Mouse (Mus musculus) heart, embryonic 14.5 days (tissue): ENCODE data around the gene Dapk1. TPM values are rescaled to one million over a fixed set of nuclear protein-coding genes. Genes with fewer than 3 reads are reported as not detected.

Experiments
- ATAC-seq: fragments of 200-750 bp; cut with Nextera tagmentation; 2 replicates; pipeline ENCODE4 v1.8.0; 2017; ENCODE audit warnings: low read depth, moderate TSS enrichment; ENCODE audit not compliant: insufficient number of reproducible peaks, insufficient read depth, low FRiP score
- H3K27ac ChIP-seq, 2 experiments: fragments of 200-500 bp in 1 of 2; fragments of 300-500 bp in 1 of 2; sonication (generic) in 1 of 2; replicated peaks in 1 of 2; 2 replicates each; pipeline ENCODE4 v1.5.1; 2012 to 2014; ENCODE audit warnings: low read depth in 2 of 2, low read length in 2 of 2, control low read depth in 1 of 2, mild to moderate bottlenecking in 1 of 2, mixed read lengths in 1 of 2; ENCODE audit not compliant: control insufficient read depth in 1 of 2, insufficient read depth in 1 of 2
- H3K27me3 ChIP-seq: fragments of 300-500 bp; sonication (generic); 2 replicates; pipeline ENCODE4 v1.6.1; 2014; ENCODE audit warnings: mild to moderate bottlenecking, low read length, control low read depth; ENCODE audit not compliant: control insufficient read depth, insufficient read depth
- H3K36me3 ChIP-seq: fragments of 300-500 bp; sonication (generic); 2 replicates; pipeline ENCODE4 v1.6.1; 2014; ENCODE audit warnings: mild to moderate bottlenecking, control low read depth, low read length, mixed read lengths; ENCODE audit not compliant: control insufficient read depth, insufficient read depth
- H3K4me1 ChIP-seq, 2 experiments: fragments of 200-500 bp in 1 of 2; fragments of 300-500 bp in 1 of 2; sonication (generic) in 1 of 2; 2 replicates each; pipeline ENCODE4 v1.6.1; 2012 to 2014; ENCODE audit warnings: low read length in 2 of 2, control low read depth in 1 of 2, mixed read lengths in 1 of 2; ENCODE audit not compliant: control insufficient read depth in 2 of 2, insufficient read depth in 2 of 2
- H3K4me2 ChIP-seq: fragments of 300-500 bp; sonication (generic); 2 replicates; pipeline ENCODE4 v1.6.1; 2014; ENCODE audit warnings: mild to moderate bottlenecking, low read length
- H3K4me3 ChIP-seq, 2 experiments: fragments of 200-500 bp in 1 of 2; fragments of 300-500 bp in 1 of 2; sonication (generic) in 1 of 2; 2 replicates each; pipeline ENCODE4 v1.5.1; 2012 to 2014; ENCODE audit warnings: low read length in 2 of 2, mild to moderate bottlenecking in 2 of 2, control low read depth in 1 of 2, low read depth in 1 of 2, moderate library complexity in 1 of 2; ENCODE audit not compliant: control insufficient read depth in 1 of 2, insufficient read depth in 1 of 2
- H3K9ac ChIP-seq: fragments of 300-500 bp; sonication (generic); 2 replicates; pipeline ENCODE4 v1.6.1; 2014; ENCODE audit warnings: mild to moderate bottlenecking, low read length
- H3K9me3 ChIP-seq: fragments of 300-500 bp; sonication (generic); 2 replicates; pipeline ENCODE4 v1.6.1; 2016; ENCODE audit warnings: low read length, control low read depth; ENCODE audit not compliant: control insufficient read depth
- WGBS: fragments of 180-500 bp; shearing (Covaris S2); extraction: QIAGEN DNeasy Blood & Tissue Kit; methylation state at CpG from one replicate; pipeline ENCODE4 v1.1.7; 2014; 5-methylcytosine and 5-hydroxymethylcytosine counted together
- polyA plus RNA-seq: library from polyadenylated mRNA; unstranded; fragments of >200 nt; fragmentation: Nextera tagmentation; extraction: Ambion mirVana; gene quantifications from 2 replicates; pipeline ENCODE4 v1.2.1, GENCODE M21; 2014

Dapk1 gene
- polyA plus RNA-seq, 1 experiment from 2014 or later, result 8.2 TPM

DNA sequence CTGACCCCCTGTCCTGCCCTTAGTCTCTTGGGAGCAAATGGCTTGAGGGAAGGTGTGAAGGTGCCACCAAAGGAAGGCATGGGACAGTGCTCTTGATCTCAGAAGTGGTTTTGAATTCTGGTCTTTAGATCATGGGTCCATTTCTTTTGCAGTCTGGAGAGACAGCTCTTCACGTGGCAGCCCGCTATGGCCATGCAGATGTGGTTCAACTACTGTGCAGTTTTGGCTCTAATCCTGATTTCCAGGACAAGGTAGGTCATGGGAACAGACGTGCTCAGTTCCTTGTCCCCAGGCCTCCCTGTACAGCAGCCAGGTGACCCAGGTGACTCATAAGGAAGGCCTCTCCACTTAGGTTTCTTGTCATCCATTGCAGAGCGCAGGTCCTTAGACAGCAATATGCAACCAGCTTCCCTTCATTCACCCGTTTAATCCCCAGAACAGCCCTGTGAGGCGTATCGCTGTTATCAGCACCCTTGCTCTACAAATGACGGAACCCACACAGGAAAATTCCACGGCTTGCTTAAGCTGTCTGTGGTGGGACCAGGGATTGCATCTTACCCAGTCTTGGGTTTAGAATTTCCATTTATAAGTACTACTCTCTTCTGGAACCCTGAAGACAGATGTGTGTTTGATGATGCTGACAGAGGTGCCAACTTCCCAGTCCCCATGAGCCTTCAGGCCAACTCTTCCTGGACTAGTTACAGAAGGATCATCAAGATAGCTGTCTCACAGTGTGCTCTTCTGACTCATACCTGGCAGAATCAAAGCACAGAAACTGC lies 126.7 kb downstream of the Dapk1 start:
- peaks cover 3 to 5% of the 10 kb centered on the region in 2 experiments; a peak in 3 of 4 replicates for H3K4me1 ChIP-seq
- H3K36me3 ChIP-seq, result no peaks in the 10 kb centered on the region; the same call in 1 of the 2 replicates
- H3K9ac ChIP-seq, result no peak overlapping the region
- H3K4me3 ChIP-seq, result no peak overlapping the region
- 78% methylated on average over 9 of the region's 9 CpGs for WGBS
- H3K4me2 ChIP-seq, result no peak overlapping the region
- no peak overlapping the region for H3K27ac ChIP-seq
- H3K27me3 ChIP-seq, result no peaks in the 10 kb centered on the region
- ATAC-seq, result no peak
- H3K9me3 ChIP-seq, result no peaks in the 10 kb centered on the region

DNA sequence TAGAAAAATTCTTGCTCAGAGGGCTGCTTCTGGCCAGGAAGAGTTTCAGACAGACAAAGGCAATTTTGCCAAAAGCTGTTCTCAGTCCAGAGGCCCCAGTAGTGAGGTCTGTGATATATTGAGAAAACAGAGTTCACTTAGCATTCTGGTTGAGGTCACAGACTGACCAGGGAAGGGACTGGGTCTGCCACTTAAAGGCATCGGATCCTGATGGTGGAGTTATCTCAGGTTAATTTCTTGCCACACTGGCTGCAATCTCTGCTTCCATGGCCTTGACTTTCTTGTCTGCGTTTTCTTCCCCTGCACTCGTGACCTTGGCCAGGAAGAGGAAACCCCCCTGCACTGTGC lies 127.3 kb downstream of the Dapk1 start:
- H3K27me3 ChIP-seq, result no peaks in the 10 kb centered on the region
- no peak overlapping the region for H3K4me3 ChIP-seq
- peaks cover 2 to 5% of the 10 kb centered on the region in 2 experiments; a peak in 3 of 4 replicates for H3K4me1 ChIP-seq
- 42% methylated on average over 3 of the region's 3 CpGs for WGBS
- H3K9ac ChIP-seq, result no peak overlapping the region
- no peaks in the 10 kb centered on the region for H3K9me3 ChIP-seq
- peak overlapping the region; percentile 21 to 28; a peak in 1 of 4 replicates for H3K27ac ChIP-seq
- no peak overlapping the region for H3K4me2 ChIP-seq
- H3K36me3 ChIP-seq, result no peaks in the 10 kb centered on the region; the same call in 1 of the 2 replicates
- ATAC-seq, result no peak

DNA sequence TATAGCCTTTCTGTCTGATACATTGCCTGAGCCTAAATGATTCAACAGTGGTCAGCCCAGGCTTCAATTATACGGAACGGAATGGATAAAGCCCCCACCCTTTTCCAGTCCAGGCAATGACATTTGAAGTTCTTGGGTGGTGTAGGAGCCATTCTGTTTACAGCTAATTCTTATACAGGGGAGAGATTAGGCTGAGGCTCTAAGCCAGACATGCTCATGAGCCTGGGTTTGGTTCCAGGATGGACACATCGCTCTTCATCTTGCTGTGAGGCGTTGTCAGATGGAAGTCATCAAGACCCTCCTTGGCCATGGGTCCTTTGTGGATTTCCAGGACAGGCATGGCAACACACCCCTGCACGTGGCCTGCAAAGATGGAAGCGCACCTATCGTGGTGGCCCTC lies 128.8 kb downstream of the Dapk1 start:
- WGBS, result 93% methylated on average over 7 of the region's 7 CpGs
- no peaks in the 10 kb centered on the region for H3K27me3 ChIP-seq
- no peaks in the 10 kb centered on the region for H3K9me3 ChIP-seq
- H3K4me3 ChIP-seq, result no peak overlapping the region
- peaks cover 2 to 5% of the 10 kb centered on the region in 2 experiments; a peak in 3 of 4 replicates for H3K4me1 ChIP-seq
- no peak for ATAC-seq
- no peak overlapping the region for H3K4me2 ChIP-seq
- no peaks in the 10 kb centered on the region; the same call in 1 of the 2 replicates for H3K36me3 ChIP-seq
- no peak overlapping the region for H3K9ac ChIP-seq
- H3K27ac ChIP-seq, result no peak overlapping the region

DNA sequence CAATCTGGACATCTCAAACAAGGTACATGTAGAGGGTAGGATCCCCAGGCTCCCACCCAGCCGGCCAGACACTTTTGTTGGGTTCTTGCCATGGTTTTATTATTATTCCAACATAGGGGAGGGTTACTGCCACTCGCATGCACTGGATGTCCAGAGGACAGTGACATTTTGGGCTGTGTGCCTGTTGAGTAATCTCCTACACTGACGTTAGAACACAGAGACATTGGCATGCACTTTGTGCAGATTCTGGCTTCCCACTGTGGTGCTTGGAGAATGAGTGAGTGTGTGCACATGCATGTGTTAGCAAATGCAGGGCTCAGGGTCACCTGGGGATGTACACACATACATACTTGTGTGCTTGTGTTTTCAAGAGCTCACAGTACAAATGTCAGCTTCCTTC lies 129.3 kb downstream of the Dapk1 start:
- Histone ChIP-seq H3K36me3 (peaks cover under 1% of the 10 kb centered on the region; the same call in 1 of the 2 replicates), H3K9me3 (no peaks in the 10 kb centered on the region), H3K4me2 (no peak overlapping the region), H3K4me3 (no peak overlapping the region), H3K27ac (no peak overlapping the region), H3K4me1 (peaks cover 2 to 5% of the 10 kb centered on the region in 2 experiments; a peak in 3 of 4 replicates), H3K27me3 (no peaks in the 10 kb centered on the region), H3K9ac (no peak overlapping the region)
- 74% methylated on average over 3 of the region's 3 CpGs for WGBS
- no peak for ATAC-seq

DNA sequence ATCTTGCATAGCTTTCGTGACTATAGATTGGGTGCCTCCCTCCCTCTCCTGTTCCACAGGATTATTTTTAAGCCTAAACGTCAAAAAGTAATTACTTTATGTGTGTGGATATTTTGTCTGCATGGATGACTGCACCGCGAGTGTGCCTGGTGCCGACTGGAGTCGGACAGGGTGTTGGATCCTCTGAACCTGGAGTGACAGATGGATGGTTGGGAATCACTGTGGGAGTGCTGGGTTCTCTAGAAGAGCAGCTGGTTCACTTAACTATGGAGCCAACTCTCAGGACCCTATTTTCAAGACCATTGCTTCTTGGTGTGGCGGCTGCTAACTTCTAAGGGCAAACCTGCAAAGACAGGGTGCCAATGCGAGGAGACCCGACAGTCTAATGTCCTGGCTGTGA lies 133.6 kb downstream of the Dapk1 start:
- H3K9me3 ChIP-seq, result no peaks in the 10 kb centered on the region
- H3K4me2 ChIP-seq, result no peak overlapping the region
- peaks cover 0 to 3% of the 10 kb centered on the region in 2 experiments; a peak in 2 of 4 replicates for H3K4me1 ChIP-seq
- H3K27ac ChIP-seq, result no peak overlapping the region
- H3K9ac ChIP-seq, result no peak overlapping the region
- H3K4me3 ChIP-seq, result no peak overlapping the region
- WGBS, result 87% methylated on average over 9 of the region's 9 CpGs
- no peak for ATAC-seq
- peaks cover 7% of the 10 kb centered on the region; the same call in 1 of the 2 replicates for H3K36me3 ChIP-seq
- H3K27me3 ChIP-seq, result no peaks in the 10 kb centered on the region

DNA sequence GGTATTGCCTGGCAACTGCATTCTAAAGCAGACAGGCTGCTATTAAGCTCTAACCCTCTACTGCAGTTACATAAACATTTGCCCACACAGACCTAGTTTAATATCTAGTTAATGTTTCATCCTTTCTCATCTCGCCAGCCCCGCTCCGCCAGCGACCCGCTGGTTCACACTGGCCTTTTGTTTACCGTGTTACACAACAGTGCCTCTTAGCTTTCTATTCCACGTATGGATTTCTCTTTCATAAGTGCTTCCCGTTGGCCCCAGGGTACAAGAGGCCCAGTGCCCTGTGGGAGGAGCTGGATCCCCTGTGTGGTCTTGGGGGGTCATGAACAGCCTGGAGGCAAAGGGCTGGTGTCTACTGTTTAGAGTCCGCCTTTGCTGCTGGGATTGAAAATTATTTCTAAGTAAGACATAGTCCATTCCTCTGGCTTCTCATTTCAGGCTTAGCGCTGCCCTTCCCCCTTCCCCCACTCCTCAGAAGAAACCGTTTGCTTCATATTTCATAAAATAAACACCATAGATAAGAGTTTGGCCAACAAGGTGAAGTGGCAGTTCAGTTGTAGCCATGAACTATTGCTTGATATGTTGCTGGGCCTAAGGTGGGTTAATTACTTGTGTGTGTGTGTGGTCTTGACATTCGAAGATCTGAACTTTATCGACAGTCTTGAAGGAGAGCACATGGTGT lies 134.8 kb downstream of the Dapk1 start:
- WGBS, result 86% methylated on average over 13 of the region's 13 CpGs
- H3K36me3 ChIP-seq, result peaks cover 7% of the 10 kb centered on the region; the same call in 1 of the 2 replicates
- no peak for ATAC-seq

DNA sequence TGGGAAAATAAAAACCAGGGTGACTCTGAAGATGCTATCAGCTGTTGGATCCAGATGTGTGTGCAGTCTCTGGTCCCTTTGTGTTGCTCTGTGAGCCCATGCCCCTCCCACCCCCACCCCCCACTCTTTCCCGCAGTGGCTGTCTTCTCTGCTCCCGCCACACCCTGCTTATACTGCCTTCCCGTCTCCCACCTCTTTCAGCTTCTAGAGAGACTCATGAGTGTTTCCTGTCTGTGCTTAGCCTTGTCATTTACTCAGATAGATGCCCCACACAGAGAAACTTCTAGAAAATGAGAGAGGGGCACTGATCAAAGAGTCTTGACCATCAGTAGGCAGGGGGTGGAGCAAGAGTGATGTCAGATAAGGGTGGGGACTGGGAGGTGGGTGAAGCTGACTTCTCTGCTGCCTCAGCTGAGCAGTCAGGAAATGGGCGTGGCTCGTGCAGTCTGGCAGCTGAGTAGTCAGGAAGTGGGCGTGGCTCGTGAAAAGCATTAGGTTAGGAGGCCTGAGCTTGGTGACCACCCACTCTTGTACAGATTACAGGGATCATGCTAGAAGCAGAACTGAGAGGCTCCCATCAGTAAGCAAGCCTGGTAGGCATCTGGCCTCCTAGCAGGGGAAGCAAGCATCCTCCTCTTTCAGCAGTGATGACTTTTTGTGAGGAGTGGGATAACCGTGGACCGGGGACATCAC lies 136.0 kb downstream of the Dapk1 start:
- Histone ChIP-seq H3K4me2 (peak overlapping the region; percentile 53), H3K9ac (no peak overlapping the region), H3K27ac (peak overlapping the region; percentile 64 to 65), H3K4me3 (peak overlapping the region; percentile 4 to 18; a peak in 3 of 4 replicates), H3K36me3 (peaks cover 7% of the 10 kb centered on the region; the same call in 1 of the 2 replicates), H3K27me3 (no peaks in the 10 kb centered on the region), H3K4me1 (peaks cover 0 to 4% of the 10 kb centered on the region in 2 experiments; a peak in 2 of 4 replicates), H3K9me3 (no peaks in the 10 kb centered on the region)
- peak; percentile 89 for ATAC-seq
- whole genome bisulfite sequencing, result 9% methylated on average over 9 of the region's 9 CpGs

More for the DNA sequence above, 134.8 kb downstream of the Dapk1 start:
- Histone ChIP-seq H3K27me3 (no peaks in the 10 kb centered on the region), H3K9me3 (no peaks in the 10 kb centered on the region), H3K4me1 (peaks cover 0 to 3% of the 10 kb centered on the region in 2 experiments; a peak in 2 of 4 replicates), H3K9ac (no peak overlapping the region), H3K27ac (no peak overlapping the region), H3K4me2 (no peak overlapping the region), H3K4me3 (no peak overlapping the region)
